Mouse (Mus musculus) hematopoietic stem cell, adult 5-6 weeks (primary cell): ENCODE data around the gene Mlxip. TPM values are rescaled to one million over a fixed set of nuclear protein-coding genes. Genes with fewer than 3 reads are reported as not detected.

Experiments
- ATAC-seq, 2 experiments: fragments of 125-278 bp in 1 of 2; replicated peaks in 1 of 2; 2 replicates each; pipeline ENCODE4 v1.8.0; 2016 to 2017; ENCODE audit warnings: inconsistent platforms in 2 of 2, mild to moderate bottlenecking in 2 of 2, moderate number of reproducible peaks in 2 of 2, low read depth in 1 of 2, moderate TSS enrichment in 1 of 2; ENCODE audit not compliant: low FRiP score in 2 of 2, poor library complexity in 2 of 2, severe bottlenecking in 2 of 2, insufficient read depth in 1 of 2, low TSS enrichment in 1 of 2
- total RNA-seq: library from RNA; stranded (forward); fragments of 172-1452, 232-1000 nt; gene quantifications from 2 replicates; pipeline ENCODE4 v1.2.3, GENCODE M21; 2017

Mlxip gene
- total RNA-seq, 1 experiment from 2014 or later = 16.0 TPM

DNA sequence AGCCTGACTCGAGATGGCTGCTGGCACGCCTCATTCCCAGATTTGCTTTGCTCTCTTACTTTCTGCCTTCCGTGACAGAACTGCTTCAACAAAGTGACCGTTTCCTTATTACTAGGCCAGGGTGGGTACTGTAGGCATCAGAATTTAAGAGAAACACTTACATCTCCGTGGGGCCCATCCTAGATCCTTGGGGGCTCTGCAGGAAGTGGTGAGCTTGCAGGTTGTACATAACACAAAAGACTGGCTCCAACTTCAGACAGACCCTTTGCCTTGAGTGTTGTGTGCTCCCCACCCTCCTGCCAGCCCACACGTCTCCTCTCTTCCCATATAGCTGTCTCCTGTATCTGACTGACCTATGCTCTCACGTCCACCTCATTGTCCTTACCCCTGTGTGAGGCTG lies 57.3 kb downstream of the Mlxip start:
- ATAC-seq = no peak

GRCm38 (mm10) chr5:123461420-123461819 lies 66.8 kb downstream of the Mlxip start:
- no peak for ATAC-seq

- no peak for ATAC-seq
These were observed 70.0 kb downstream of the Mlxip start for GRCm38 (mm10) chr5:123464638-123465037.

GRCm38 (mm10) chr5:123470784-123471400 lies 76.3 kb downstream of the Mlxip start:
- ATAC-seq = peak in 1 of 2 experiments; percentile 64; a peak in 3 of 4 replicates

GRCm38 (mm10) chr5:123473817-123474216 lies 79.2 kb downstream of the Mlxip start:
- no peak for ATAC-seq

GRCm38 (mm10) chr5:123487659-123488395 lies 93.2 kb downstream of the Mlxip start:
- ATAC-seq = peak in 1 of 2 experiments; percentile 21; a peak in 1 of 4 replicates

- peak in 1 of 2 experiments; percentile 46; a peak in 2 of 4 replicates for ATAC-seq
These were observed 94.7 kb downstream of the Mlxip start, which contains the start of the genes Lrrc43 and Il31 for GRCm38 (mm10) chr5:123489112-123489785. Gene Lrrc43, plus strand, starts transcription at chr5:123489305. Gene Il31, minus strand, starts transcription at chr5:123489489.

- ATAC-seq = no peak
These were observed 95.3 kb downstream of the Mlxip start for GRCm38 (mm10) chr5:123489935-123490334.

GRCm38 (mm10) chr5:123499717-123500116 lies 105.1 kb downstream of the Mlxip start:
- no peak; a peak in 1 of 4 replicates for ATAC-seq

DNA sequence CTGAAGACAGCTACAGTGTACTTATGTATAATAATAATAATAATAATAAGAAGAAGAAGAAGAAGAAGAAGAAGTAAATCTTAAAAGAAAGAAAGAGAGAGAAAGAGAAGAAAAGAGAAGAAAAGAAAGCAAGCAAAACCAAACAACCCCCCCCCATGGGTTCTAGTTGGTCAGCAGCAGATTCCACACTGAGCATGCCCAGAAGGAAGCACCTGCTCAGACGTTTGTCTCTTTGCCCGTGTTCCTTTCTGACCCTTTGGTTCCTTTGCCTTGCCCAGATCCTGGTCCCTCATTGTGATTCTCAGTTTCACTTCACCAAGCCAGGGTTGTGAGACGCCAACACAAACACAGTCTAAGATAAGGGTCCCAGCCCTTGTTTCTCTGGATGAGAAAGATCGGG lies 107.4 kb downstream of the Mlxip start:
- no peak for ATAC-seq

Other genes starting within 250 kb of the Mlxip start
- 20.9 and 21.0 TPM in 2 replicates for gene Psmd9, start 225.4 kb upstream of the Mlxip start, total RNA-seq
- gene Hpd, start 212.1 kb upstream of the Mlxip start, total RNA-seq = not detected in 2 replicates
- gene Wdr66, start 142.7 kb upstream of the Mlxip start, total RNA-seq = 0.19 TPM in 1 of 2 replicates, not detected in the other
- gene Bcl7a, start 51.0 kb upstream of the Mlxip start, total RNA-seq = 16.3 and 19.4 TPM in 2 replicates
- gene Lrrc43, start 94.5 kb downstream of the Mlxip start, total RNA-seq = not detected in 2 replicates
- not detected in 2 replicates for gene Il31, start 94.7 kb downstream of the Mlxip start, total RNA-seq
- 0.25 TPM in 1 of 2 replicates, not detected in the other for gene B3gnt4, start 115.7 kb downstream of the Mlxip start, total RNA-seq
- gene Diablo, start 129.4 kb downstream of the Mlxip start, total RNA-seq = 58.4 and 69.0 TPM in 2 replicates
- gene Gm49027, start 130.7 kb downstream of the Mlxip start, total RNA-seq = not detected in 2 replicates
- 19.9 and 21.8 TPM in 2 replicates for gene Vps33a, start 178.2 kb downstream of the Mlxip start, total RNA-seq